In the genomic region with DNA sequence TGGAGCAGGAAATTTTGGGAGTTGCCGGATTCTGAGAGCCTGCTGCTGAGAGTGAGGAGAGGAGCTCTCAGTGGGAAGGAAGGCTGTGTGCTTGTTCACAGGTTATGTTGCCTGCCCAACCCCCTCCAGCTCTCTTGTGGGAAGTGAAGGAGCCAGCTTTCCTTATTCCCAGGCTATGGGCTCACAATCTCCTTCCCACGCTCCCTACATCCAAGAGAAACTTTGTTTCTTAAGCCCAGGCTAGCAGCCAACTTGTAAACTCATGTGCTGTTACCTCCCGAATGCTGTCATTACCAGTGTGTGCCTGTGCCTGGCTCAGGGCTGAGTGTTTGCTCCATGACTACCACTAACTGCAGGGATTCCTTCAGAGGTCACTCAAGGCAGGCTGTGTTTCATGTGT, we compare ENCODE assay signal across 27 mouse cellular contexts. TPM values are rescaled to one million over a fixed set of nuclear protein-coding genes. Genes with fewer than 3 reads are reported as not detected.
DNase-seq lines count a peak whose midpoint lies in the region; ATAC-seq and TF ChIP-seq lines count a peak whose summit lies in the region.
"Had no signal": no experiment of that assay in that cellular context is flagged by ENCODE, and none has a peak within 500 bp of the region (broad histone marks: within the 10 kb centered on the region; RNA-seq: fewer than 3 reads in every experiment).

No protein-coding gene starts in this region.

- ATAC-seq in frontal cortex, adult (ENCODE audit: low TSS enrichment), result peak; percentile 76
- ATAC-seq in heart, embryonic 12.5 days (ENCODE audit: insufficient number of reproducible peaks, low FRiP score), result no peak
- ATAC-seq: CD4-positive, CD25-positive, alpha-beta regulatory T cell, adult 4 months; forebrain, embryonic 16.5 days; hindbrain, postnatal 0 days had no signal

- no peak overlapping the region for H3K9ac ChIP-seq in heart, adult 2 months (ENCODE audit: low read depth, low read length)
- no peak overlapping the region for H3K9ac ChIP-seq in heart, embryonic 12.5 days
- H3K9ac ChIP-seq: embryonic facial prominence, embryonic 15.5 days; forebrain, embryonic 12.5 days; heart, embryonic 13.5 days; hindbrain, embryonic 13.5 days had no signal

- no peak overlapping the region for H3K4me3 ChIP-seq in heart, adult 2 months
- no peak overlapping the region for H3K4me3 ChIP-seq in heart, embryonic 12.5 days
- H3K4me3 ChIP-seq in testis, adult 2 months (ENCODE audit: control insufficient read depth, low read depth, low read length), result no peak overlapping the region
- H3K4me3 ChIP-seq: embryonic facial prominence, embryonic 15.5 days; erythroblast, embryonic 14.5 days; forebrain, embryonic 12.5 days; heart, embryonic 13.5 days; hindbrain, embryonic 13.5 days had no signal

- no peak for DNase-seq in frontal cortex, postnatal 25 days (ENCODE audit: low spot score in 2 of 2)
- DNase-seq in heart, adult 2 months, result peak in 1 of 2 experiments; percentile 23
- peak; percentile 70 for DNase-seq in fat pad, adult 2 months (ENCODE audit: extremely low read depth, low read depth, low spot score)
- DNase-seq in adrenal gland, adult 2 months, result no peak
- DNase-seq in kidney, adult 11 months, result no peak
- DNase-seq: adrenal gland, postnatal 36 days; B cell, adult 2 months; cerebellum, adult 11 months; cerebellum, adult 8-10 months; cerebellum, postnatal 14 days; embryo, embryonic 11 days; gastrocnemius, postnatal 10 days; kidney, adult 2 months had no signal

- no peaks in the 10 kb centered on the region for H3K79me2 ChIP-seq in heart, adult 2 months (replicated peaks; ENCODE audit: control insufficient read depth, insufficient read depth, low read length)

- H3K4me2 ChIP-seq in heart, embryonic 12.5 days, result no peak overlapping the region
- H3K4me2 ChIP-seq: embryonic facial prominence, embryonic 15.5 days; forebrain, embryonic 12.5 days; heart, embryonic 13.5 days; hindbrain, embryonic 13.5 days had no signal

- TF ChIP-seq POLR2A in heart, adult 2 months (IDR thresholded peaks at IDR 0.05; ENCODE audit: insufficient read depth, low read depth, low read length), result 0 out of 2 replicates have a peak, but pooled peaks have one; percentile 25
- no peak for TF ChIP-seq POLR2A in testis, adult 2 months (IDR thresholded peaks at IDR 0.05; ENCODE audit: control insufficient read depth, low read depth, low read length)

- WGBS in heart, adult 2 months, result 45% methylated on average over 3 of the region's 3 CpGs
- 67% methylated on average over 3 of the region's 3 CpGs for WGBS in heart, embryonic 12.5 days

- no peak for TF ChIP-seq CTCF in heart, adult 2 months (IDR thresholded peaks at IDR 0.05)
- no peak for TF ChIP-seq CTCF in testis, adult 2 months (IDR thresholded peaks at IDR 0.05; ENCODE audit: control insufficient read depth, insufficient read depth, insufficient replicate concordance, low read depth, low read length)

- H3K27ac ChIP-seq in heart, adult 2 months, result peak overlapping the region; percentile 17
- H3K27ac ChIP-seq in heart, embryonic 12.5 days (ENCODE audit: poor library complexity, severe bottlenecking), result no peak overlapping the region
- peak overlapping the region; percentile 40; the same call in 1 of the 2 replicates for H3K27ac ChIP-seq in testis, adult 2 months (ENCODE audit: control insufficient read depth, insufficient read depth, low read depth, low read length)
- H3K27ac ChIP-seq: embryonic facial prominence, embryonic 15.5 days; forebrain, embryonic 12.5 days; heart, embryonic 13.5 days; hindbrain, embryonic 13.5 days; hindbrain, postnatal 0 days had no signal

- intact Hi-C loops in heart, adult 2 months (cut with DNase I), result loop anchor here (10.0 kb wide), 1 partner anchor 124 kb away; no protein-coding TSS in a partner anchor

- no peaks in the 10 kb centered on the region for H3K9me3 ChIP-seq in heart, embryonic 12.5 days (replicated peaks)
- H3K9me3 ChIP-seq: embryonic facial prominence, embryonic 15.5 days; forebrain, embryonic 12.5 days; G1E; heart, embryonic 13.5 days; hindbrain, embryonic 13.5 days had no signal

- no peaks in the 10 kb centered on the region for H3K27me3 ChIP-seq in heart, adult 2 months (ENCODE audit: control insufficient read depth, insufficient read depth, low read length)
- no peaks in the 10 kb centered on the region for H3K27me3 ChIP-seq in heart, embryonic 12.5 days (replicated peaks)
- no peaks in the 10 kb centered on the region for H3K27me3 ChIP-seq in testis, adult 2 months (ENCODE audit: control insufficient read depth, insufficient read depth, low read length)
- H3K27me3 ChIP-seq: embryonic facial prominence, embryonic 15.5 days; forebrain, embryonic 12.5 days; hindbrain, embryonic 13.5 days had no signal

- TF ChIP-seq EP300 in heart, adult 2 months (IDR thresholded peaks at IDR 0.05; ENCODE audit: insufficient read depth, low read depth, low read length), result no peak

- no peaks in the 10 kb centered on the region for H3K36me3 ChIP-seq in heart, adult 2 months (ENCODE audit: control insufficient read depth, insufficient read depth, low read length)
- H3K36me3 ChIP-seq in heart, embryonic 12.5 days, result no peaks in the 10 kb centered on the region
- no peaks in the 10 kb centered on the region for H3K36me3 ChIP-seq in testis, adult 2 months (ENCODE audit: control insufficient read depth, insufficient read depth, low read length)
- H3K36me3 ChIP-seq: embryonic facial prominence, embryonic 15.5 days; forebrain, embryonic 12.5 days; G1E; heart, embryonic 13.5 days; hindbrain, embryonic 13.5 days had no signal

- peaks cover 10% of the 10 kb centered on the region for H3K4me1 ChIP-seq in heart, adult 2 months (ENCODE audit: control insufficient read depth, insufficient read depth, low read length)
- H3K4me1 ChIP-seq in heart, embryonic 12.5 days (replicated peaks), result peaks cover 14% of the 10 kb centered on the region
- H3K4me1 ChIP-seq in testis, adult 2 months (ENCODE audit: control insufficient read depth, insufficient read depth, low read length), result peaks cover 9% of the 10 kb centered on the region
- H3K4me1 ChIP-seq: forebrain, embryonic 12.5 days had no signal

RNA-seq across cellular contexts. Expression of gene Ccdc149, which starts 39.8 kb away (rescaled TPM):
- 1 to 10 TPM; 7.2 to 7.4 TPM for total RNA-seq in heart, adult 2 months (2021)
- polyA plus RNA-seq in heart, adult 2 months (2012; rRNA removed), result 3.0 and 4.7 TPM in 2 replicates
- polyA plus RNA-seq in heart, embryonic 12.5 days (2016; fragmentation: Nextera tagmentation; extraction: Ambion mirVana), result 2.6 and 3.1 TPM in 2 replicates
- 0.45 and 0.52 TPM in 2 replicates for polyA plus RNA-seq in testis, adult 2 months (2012; rRNA removed)
- 1 to 10 TPM; 4.9 to 9.6 TPM for total RNA-seq in adrenal gland, adult 2 months (2021)
- 1.1 and 1.2 TPM in 2 replicates for polyA plus RNA-seq in adrenal gland, adult 2 months (2012; rRNA removed)
- total RNA-seq: common myeloid progenitor, adult 5-6 weeks; G1E had no signal
- polyA plus RNA-seq: CD4-positive, CD25-positive, alpha-beta regulatory T cell, adult 4 months; erythroblast, embryonic 14.5 days; G1E had no signal

RNA-seq across cellular contexts. Expression of gene Lgi2, which starts 55.2 kb away (rescaled TPM):
- total RNA-seq in heart, adult 2 months (2021), result under 1 TPM; 0.32 to 0.39 TPM
- polyA plus RNA-seq in heart, adult 2 months (2012; rRNA removed), result 0.79 and 0.88 TPM in 2 replicates
- polyA plus RNA-seq in heart, embryonic 12.5 days (2016; fragmentation: Nextera tagmentation; extraction: Ambion mirVana), result 3.8 TPM in 2 replicates
- 0.54 and 1.0 TPM in 2 replicates for polyA plus RNA-seq in testis, adult 2 months (2012; rRNA removed)
- 1 to 10 TPM in 1 of 2 experiments, under 1 TPM in 1; 0.69 to 1.6 TPM for total RNA-seq in adrenal gland, adult 2 months (2021)
- 0.26 and 0.41 TPM in 2 replicates for polyA plus RNA-seq in adrenal gland, adult 2 months (2012; rRNA removed)
- total RNA-seq: common myeloid progenitor, adult 5-6 weeks; hematopoietic stem cell, adult 5-6 weeks had no signal
- polyA plus RNA-seq: CD4-positive, CD25-positive, alpha-beta regulatory T cell, adult 4 months; erythroblast, embryonic 14.5 days; G1E had no signal
